Mouse (Mus musculus) E14TG2a.4 (cell line): ENCODE measurements around the gene Rai14.
A peak's percentile ranks its signal among the peaks of the same experiment; 100 is the strongest.

ENCODE experiments used
- H3K27me3 ChIP-seq: 2 replicates; pipeline ENCODE4 v1.6.1; 2014; ENCODE audit warnings: low read length, control low read depth; ENCODE audit not compliant: insufficient read depth
- H3K36me3 ChIP-seq: 2 replicates; pipeline ENCODE4 v1.6.1; 2014; ENCODE audit warnings: low read length, control low read depth; ENCODE audit not compliant: insufficient read depth
- H3K4me1 ChIP-seq: replicated peaks from 2 replicates; pipeline ENCODE4 v1.6.1; 2014; ENCODE audit warnings: low read depth, low read length, control low read depth
- H3K4me3 ChIP-seq: replicated peaks from 2 replicates; pipeline ENCODE4 v1.5.1; 2014; ENCODE audit warnings: mild to moderate bottlenecking, low read length
- H3K9me3 ChIP-seq: 2 replicates; pipeline ENCODE4 v1.6.1; 2014; ENCODE audit warnings: low read length, control low read depth
- CTCF ChIP-seq: conservative IDR thresholded peaks from 2 replicates; pipeline ENCODE4 v1.5.1; 2014; ENCODE audit warnings: low read length
- NANOG ChIP-seq: IDR thresholded peaks from 2 replicates; pipeline ENCODE4 v1.6.1; 2014; ENCODE audit warnings: borderline replicate concordance, low read length, mixed read lengths
- POU5F1 ChIP-seq: IDR thresholded peaks from 2 replicates; pipeline ENCODE4 v1.6.1; 2014; ENCODE audit warnings: low read length, borderline replicate concordance

The Rai14 gene

GRCm38 (mm10) chr15:10645101-10645500 lies 69.3 kb downstream of the Rai14 start:
- no peaks in the 10 kb centered on the region for H3K27me3 ChIP-seq
- TF ChIP-seq NANOG (no peak), CTCF (no peak), POU5F1 (no peak)
- H3K4me1 ChIP-seq = peaks cover 68% of the 10 kb centered on the region
- no peaks in the 10 kb centered on the region for H3K9me3 ChIP-seq
- H3K4me3 ChIP-seq = no peak overlapping the region
- H3K36me3 ChIP-seq = peaks cover 38% of the 10 kb centered on the region

- Histone ChIP-seq H3K4me1 (peaks cover 56% of the 10 kb centered on the region), H3K27me3 (no peaks in the 10 kb centered on the region), H3K36me3 (peaks cover 44% of the 10 kb centered on the region), H3K4me3 (no peak overlapping the region), H3K9me3 (no peaks in the 10 kb centered on the region)
- TF ChIP-seq CTCF (no peak), POU5F1 (no peak), NANOG (no peak)
Measured at GRCm38 (mm10) chr15:10643819-10644218, 70.6 kb downstream of the Rai14 start.

GRCm38 (mm10) chr15:10643224-10643623 lies 71.2 kb downstream of the Rai14 start:
- peaks cover 54% of the 10 kb centered on the region for H3K4me1 ChIP-seq
- no peaks in the 10 kb centered on the region for H3K27me3 ChIP-seq
- TF ChIP-seq CTCF (no peak), POU5F1 (no peak), NANOG (no peak)
- H3K36me3 ChIP-seq = peaks cover 47% of the 10 kb centered on the region
- H3K4me3 ChIP-seq = no peak overlapping the region
- no peaks in the 10 kb centered on the region for H3K9me3 ChIP-seq

- H3K36me3 ChIP-seq = peaks cover 44% of the 10 kb centered on the region
- no peak for TF ChIP-seq NANOG
- TF ChIP-seq POU5F1 = no peak
- TF ChIP-seq CTCF = no peak
- H3K4me1 ChIP-seq = peaks cover 46% of the 10 kb centered on the region
Measured at GRCm38 (mm10) chr15:10642419-10642818, 72.0 kb downstream of the Rai14 start.

GRCm38 (mm10) chr15:10640721-10641120 lies 73.7 kb downstream of the Rai14 start:
- H3K27me3 ChIP-seq = no peaks in the 10 kb centered on the region
- H3K4me3 ChIP-seq = no peak overlapping the region
- TF ChIP-seq NANOG (no peak), POU5F1 (no peak), CTCF (no peak)
- peaks cover 31% of the 10 kb centered on the region for H3K36me3 ChIP-seq
- no peaks in the 10 kb centered on the region for H3K9me3 ChIP-seq
- H3K4me1 ChIP-seq = peaks cover 37% of the 10 kb centered on the region

More at GRCm38 (mm10) chr15:10642419-10642818, 72.0 kb downstream of the Rai14 start:
- no peaks in the 10 kb centered on the region for H3K9me3 ChIP-seq
- H3K27me3 ChIP-seq = no peaks in the 10 kb centered on the region
- no peak overlapping the region for H3K4me3 ChIP-seq

GRCm38 (mm10) chr15:10637251-10637793 lies 77.1 kb downstream of the Rai14 start:
- TF ChIP-seq CTCF = no peak
- TF ChIP-seq NANOG = no peak
- TF ChIP-seq POU5F1 = no peak
- Histone ChIP-seq H3K36me3 (peaks cover 42% of the 10 kb centered on the region), H3K4me3 (no peak overlapping the region), H3K9me3 (no peaks in the 10 kb centered on the region), H3K4me1 (peaks cover 48% of the 10 kb centered on the region), H3K27me3 (no peaks in the 10 kb centered on the region)

- Histone ChIP-seq H3K27me3 (no peaks in the 10 kb centered on the region), H3K36me3 (peaks cover 42% of the 10 kb centered on the region), H3K4me1 (peaks cover 48% of the 10 kb centered on the region), H3K4me3 (no peak overlapping the region), H3K9me3 (no peaks in the 10 kb centered on the region)
- TF ChIP-seq NANOG = no peak
- TF ChIP-seq POU5F1 = no peak
- TF ChIP-seq CTCF = no peak
Measured at GRCm38 (mm10) chr15:10636844-10637243, 77.6 kb downstream of the Rai14 start.

- 0 out of 2 replicates have a peak overlapping the region, but pooled peaks have one; percentile 7 for H3K4me3 ChIP-seq
- no peaks in the 10 kb centered on the region for H3K27me3 ChIP-seq
- no peak for TF ChIP-seq POU5F1
- TF ChIP-seq NANOG = no peak
- TF ChIP-seq CTCF = no peak
Measured at GRCm38 (mm10) chr15:10635121-10635520, 79.3 kb downstream of the Rai14 start.

GRCm38 (mm10) chr15:10634176-10634575 lies 80.2 kb downstream of the Rai14 start:
- Histone ChIP-seq H3K4me1 (peaks cover 70% of the 10 kb centered on the region), H3K9me3 (no peaks in the 10 kb centered on the region), H3K4me3 (no peak overlapping the region), H3K36me3 (peaks cover 57% of the 10 kb centered on the region), H3K27me3 (no peaks in the 10 kb centered on the region)
- TF ChIP-seq NANOG (no peak), POU5F1 (no peak), CTCF (no peak)

More at GRCm38 (mm10) chr15:10635121-10635520, 79.3 kb downstream of the Rai14 start:
- H3K9me3 ChIP-seq = no peaks in the 10 kb centered on the region
- H3K36me3 ChIP-seq = peaks cover 51% of the 10 kb centered on the region
- H3K4me1 ChIP-seq = peaks cover 64% of the 10 kb centered on the region
